17 mouse cellular contexts compared by ENCODE assay signal in genomic region chr7:35044719-35045118, GRCm38 (mm10). TPM values are rescaled to one million over a fixed set of nuclear protein-coding genes. Genes with fewer than 3 reads are reported as not detected.
DNase-seq lines count a peak whose midpoint lies in the region; TF ChIP-seq lines count a peak whose summit lies in the region.
"Had no signal": no experiment of that assay in that cellular context is flagged by ENCODE, and none has a peak within 500 bp of the region (broad histone marks: within the 10 kb centered on the region; RNA-seq: fewer than 3 reads in every experiment).

No protein-coding gene starts in this region.

- peaks cover 4% of the 10 kb centered on the region; the same call in 1 of the 2 replicates for H3K79me2 ChIP-seq in heart, adult 2 months (replicated peaks; ENCODE audit: control insufficient read depth, insufficient read depth, low read length)

- TF ChIP-seq POLR2A in heart, adult 2 months (IDR thresholded peaks at IDR 0.05; ENCODE audit: insufficient read depth, low read depth, low read length) = no peak

- TF ChIP-seq CTCF in heart, adult 2 months (IDR thresholded peaks at IDR 0.05) = peak; percentile 51
- peak; percentile 25; the same call in 1 of the 2 replicates for TF ChIP-seq CTCF in layer of hippocampus, adult 2 months (conservative IDR thresholded peaks at IDR 0.05)

- DNase-seq in adrenal gland, postnatal 14 days = peak; percentile 37
- DNase-seq in adrenal gland, adult 18-20 months (ENCODE audit: low spot score in 2 of 2) = no peak
- DNase-seq in heart, adult 2 months = no peak
- DNase-seq in heart, adult 8-10 months (ENCODE audit: low spot score) = no peak
- no peak for DNase-seq in layer of hippocampus, adult 2 months (ENCODE audit: low spot score in 2 of 2)
- DNase-seq in layer of hippocampus, adult 11-12 months (ENCODE audit: low spot score) = no peak
- DNase-seq in brain, adult 2 months (ENCODE audit: low read depth, low spot score) = peak; percentile 70
- DNase-seq: adrenal gland, adult 2 months; cerebellum, postnatal 36 days; gastrocnemius, postnatal 25 days; heart, adult 11 months; heart, postnatal 36 days; kidney, adult 2 months had no signal

- no peak overlapping the region for H3K9ac ChIP-seq in heart, adult 2 months (ENCODE audit: low read depth, low read length)
- H3K9ac ChIP-seq: embryonic facial prominence, embryonic 13.5 days; forebrain, embryonic 12.5 days; heart, embryonic 12.5 days; hindbrain, embryonic 12.5 days had no signal

- intact Hi-C loops in heart, adult 2 months (cut with DNase I) = no loop called here

- 72% methylated on average over 2 of the region's 2 CpGs for WGBS in heart, adult 2 months

- H3K27ac ChIP-seq in heart, adult 2 months = no peak overlapping the region
- H3K27ac ChIP-seq in layer of hippocampus, adult 2 months = no peak overlapping the region
- H3K27ac ChIP-seq: embryonic facial prominence, embryonic 13.5 days; forebrain, embryonic 12.5 days; hindbrain, embryonic 12.5 days had no signal

- TF ChIP-seq EP300 in heart, adult 2 months (IDR thresholded peaks at IDR 0.05; ENCODE audit: insufficient read depth, low read depth, low read length) = no peak

- H3K4me1 ChIP-seq in heart, adult 2 months (ENCODE audit: control insufficient read depth, insufficient read depth, low read length) = peaks cover 19% of the 10 kb centered on the region
- H3K4me1 ChIP-seq: forebrain, embryonic 12.5 days; heart, embryonic 12.5 days; hindbrain, embryonic 12.5 days had no signal

- no peak overlapping the region for H3K4me3 ChIP-seq in heart, adult 2 months
- no peak overlapping the region for H3K4me3 ChIP-seq in layer of hippocampus, adult 2 months
- H3K4me3 ChIP-seq: embryonic facial prominence, embryonic 13.5 days; forebrain, embryonic 12.5 days; heart, embryonic 12.5 days; hindbrain, embryonic 12.5 days had no signal

- H3K36me3 ChIP-seq in heart, adult 2 months (ENCODE audit: control insufficient read depth, insufficient read depth, low read length) = peaks cover 21% of the 10 kb centered on the region

- H3K27me3 ChIP-seq in heart, adult 2 months (ENCODE audit: control insufficient read depth, insufficient read depth, low read length) = no peaks in the 10 kb centered on the region
- H3K27me3 ChIP-seq: embryonic facial prominence, embryonic 13.5 days; forebrain, embryonic 12.5 days; heart, embryonic 12.5 days; hindbrain, embryonic 12.5 days had no signal

RNA-seq across cellular contexts. Expression of gene Cebpg, which starts 11.7 kb away (rescaled TPM):
- 52.4 and 53.7 TPM in 2 replicates for total RNA-seq in adrenal gland, postnatal 14 days (2021)
- 10 to 100 TPM; 57.2 to 70.4 TPM for total RNA-seq in adrenal gland, adult 18-20 months (2021)
- total RNA-seq in heart, adult 2 months (2021) = 10 to 100 TPM; 21.9 to 26.1 TPM
- 6.0 and 8.1 TPM in 2 replicates for polyA plus RNA-seq in heart, adult 2 months (2012; rRNA removed)
- total RNA-seq in heart, adult 8-10 months (2022) = 10 to 100 TPM; 16.5 to 24.9 (median 22.3) TPM
- total RNA-seq in layer of hippocampus, adult 2 months (2021) = 10 to 100 TPM; 28.0 to 32.8 TPM

Comparison
In these comparisons a context has a peak if more than half of its experiments do, and no peak if none do; other contexts are left out.
1. DNase-seq: peak in adrenal gland, postnatal 14 days (single experiment) and brain, adult 2 months (single experiment); none in adrenal gland, adult 18-20 months (0 of 2), heart, adult 2 months (0 of 2), heart, adult 8-10 months (single experiment), layer of hippocampus, adult 2 months (0 of 2) and layer of hippocampus, adult 11-12 months (single experiment).